Mouse (Mus musculus) bone marrow macrophage, adult 2 months (primary cell): Measurements from ENCODE around the gene Mical3. TPM values are rescaled to one million over a fixed set of nuclear protein-coding genes. Genes with fewer than 3 reads are reported as not detected.
A peak's percentile ranks its signal among the peaks of the same experiment; 100 is the strongest.

Experiments
- H3K27ac ChIP-seq: 2 replicates; pipeline ENCODE4 v1.5.1; 2012; ENCODE audit warnings: low read depth, low read length; ENCODE audit not compliant: insufficient read depth
- H3K4me1 ChIP-seq: 2 replicates; pipeline ENCODE4 v1.6.1; 2012; ENCODE audit warnings: low read length; ENCODE audit not compliant: control insufficient read depth, insufficient read depth
- H3K4me3 ChIP-seq: 2 replicates; pipeline ENCODE4 v1.5.1; 2012; ENCODE audit warnings: mild to moderate bottlenecking, low read length, moderate library complexity; ENCODE audit not compliant: insufficient read depth
- CTCF ChIP-seq: IDR thresholded peaks from 2 replicates; pipeline ENCODE4 v1.5.1; 2012; ENCODE audit warnings: low read depth, mild to moderate bottlenecking, low read length, moderate library complexity
- POLR2A ChIP-seq: IDR thresholded peaks from 2 replicates; pipeline ENCODE4 v1.6.1; 2012; ENCODE audit warnings: mild to moderate bottlenecking, low read depth, low read length, borderline replicate concordance
- polyA plus RNA-seq: library from polyadenylated mRNA; stranded (reverse); fragments of >200 nt; gene quantifications from 2 replicates; pipeline ENCODE4 v1.2.4, GENCODE M21; 2012; ENCODE audit not compliant: missing spikeins, insufficient read depth, insufficient read length

Mical3 gene
- polyA plus RNA-seq, 1 experiment = 4.1 TPM

GRCm38 (mm10) chr6:120956259-120957161, 174.3 kb downstream of the Mical3 start:
- Histone ChIP-seq H3K4me1 (peaks cover 52% of the 10 kb centered on the region), H3K4me3 (no peak overlapping the region), H3K27ac (peak overlapping the region; percentile 76)
- TF ChIP-seq POLR2A = no peak
- TF ChIP-seq CTCF = no peak

GRCm38 (mm10) chr6:120955215-120955614, 175.6 kb downstream of the Mical3 start:
- TF ChIP-seq POLR2A = no peak
- Histone ChIP-seq H3K27ac (peak overlapping the region; percentile 90), H3K4me3 (no peak overlapping the region), H3K4me1 (peaks cover 53% of the 10 kb centered on the region)

- TF ChIP-seq POLR2A = no peak
- no peak for TF ChIP-seq CTCF
- H3K27ac ChIP-seq = peak overlapping the region; percentile 90
- H3K4me1 ChIP-seq = peaks cover 51% of the 10 kb centered on the region
- H3K4me3 ChIP-seq = no peak overlapping the region
Observed at GRCm38 (mm10) chr6:120954241-120954640, 176.6 kb downstream of the Mical3 start.

GRCm38 (mm10) chr6:120952475-120952874, 178.3 kb downstream of the Mical3 start:
- TF ChIP-seq POLR2A (no peak), CTCF (no peak)
- H3K4me3 ChIP-seq = no peak overlapping the region
- H3K27ac ChIP-seq = no peak overlapping the region
- peaks cover 44% of the 10 kb centered on the region for H3K4me1 ChIP-seq

- H3K4me3 ChIP-seq = no peak overlapping the region
- TF ChIP-seq CTCF (no peak), POLR2A (no peak)
- H3K4me1 ChIP-seq = peaks cover 34% of the 10 kb centered on the region
- H3K27ac ChIP-seq = no peak overlapping the region
Observed at GRCm38 (mm10) chr6:120951311-120951710, 179.5 kb downstream of the Mical3 start.

DNA sequence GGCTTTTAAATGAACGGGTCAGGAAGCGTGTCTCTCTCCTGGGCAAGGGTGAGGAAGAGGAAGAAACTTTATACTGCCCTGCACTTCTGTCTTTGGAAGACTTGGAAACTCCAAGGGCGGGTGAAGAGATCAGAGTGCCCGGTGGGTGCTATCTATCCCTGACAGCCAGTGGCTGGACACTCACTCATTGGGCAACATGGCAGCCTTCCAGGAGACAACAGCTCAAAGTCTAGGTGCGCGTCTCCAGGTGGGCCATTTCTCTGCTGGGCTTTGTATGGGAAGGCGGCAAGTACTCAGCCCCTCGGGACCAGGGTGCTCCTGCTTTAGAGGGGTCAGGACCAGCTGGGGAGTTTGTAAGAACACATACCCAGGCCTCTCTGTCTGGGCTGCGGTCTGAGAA, 185.3 kb downstream of the Mical3 start:
- TF ChIP-seq POLR2A (no peak), CTCF (no peak)

GRCm38 (mm10) chr6:120943964-120944363, 186.8 kb downstream of the Mical3 start:
- H3K4me1 ChIP-seq = peaks cover 9% of the 10 kb centered on the region
- TF ChIP-seq CTCF (no peak), POLR2A (no peak)
- H3K4me3 ChIP-seq = no peak overlapping the region
- H3K27ac ChIP-seq = no peak overlapping the region

More for the DNA sequence above, 185.3 kb downstream of the Mical3 start:
- H3K4me1 ChIP-seq = peaks cover 9% of the 10 kb centered on the region
- H3K27ac ChIP-seq = no peak overlapping the region
- H3K4me3 ChIP-seq = no peak overlapping the region

DNA sequence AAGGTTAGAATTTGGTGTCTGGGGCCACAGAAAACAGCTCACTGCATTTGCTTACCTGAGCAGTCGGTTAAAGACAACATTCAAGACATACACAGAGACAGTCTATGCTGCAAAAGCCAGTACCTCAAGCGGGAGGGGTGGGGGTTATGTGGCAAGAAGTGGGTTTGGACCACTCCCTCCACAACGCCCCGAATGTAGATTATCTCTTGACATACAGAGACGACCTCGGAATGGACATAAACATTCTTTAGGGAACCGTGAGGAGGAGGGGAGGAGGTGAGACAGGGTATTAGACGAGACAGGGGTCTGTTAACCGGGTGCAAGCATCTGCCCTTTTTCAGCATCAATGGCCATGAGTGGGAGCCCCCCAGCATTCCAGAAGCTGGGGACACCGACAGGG, 187.2 kb downstream of the Mical3 start:
- Histone ChIP-seq H3K4me3 (no peak overlapping the region), H3K27ac (no peak overlapping the region), H3K4me1 (peaks cover 9% of the 10 kb centered on the region)
- TF ChIP-seq POLR2A (no peak), CTCF (no peak)

GRCm38 (mm10) chr6:120943079-120943478, 187.7 kb downstream of the Mical3 start:
- Histone ChIP-seq H3K4me1 (peaks cover 9% of the 10 kb centered on the region), H3K27ac (no peak overlapping the region), H3K4me3 (no peak overlapping the region)
- TF ChIP-seq CTCF = no peak
- TF ChIP-seq POLR2A = no peak

DNA sequence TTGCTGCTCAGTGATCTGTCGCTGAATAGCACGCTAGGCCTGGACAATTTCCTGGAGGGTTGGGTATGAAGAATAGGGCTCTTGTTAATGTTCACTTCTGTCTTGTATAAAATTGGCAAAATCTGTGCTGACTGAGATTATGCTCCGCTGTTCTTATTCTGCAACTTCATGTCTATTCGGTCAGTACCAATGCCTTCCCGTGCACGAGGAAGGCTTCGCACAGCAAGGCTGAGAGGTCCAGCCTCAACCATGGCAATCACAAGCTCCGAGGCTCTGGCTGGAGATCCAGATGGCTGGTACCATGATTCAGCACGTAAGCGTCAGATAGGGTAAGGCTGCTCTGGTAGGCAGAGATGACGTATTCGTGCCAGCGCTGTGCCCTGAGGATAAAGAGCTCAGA, 189.2 kb downstream of the Mical3 start:
- Histone ChIP-seq H3K4me1 (peaks cover 16% of the 10 kb centered on the region), H3K27ac (no peak overlapping the region), H3K4me3 (no peak overlapping the region)
- TF ChIP-seq CTCF = no peak
- TF ChIP-seq POLR2A = no peak

GRCm38 (mm10) chr6:120941084-120941481, 189.7 kb downstream of the Mical3 start:
- no peak for TF ChIP-seq POLR2A
- TF ChIP-seq CTCF = no peak

More at GRCm38 (mm10) chr6:120941084-120941481, 189.7 kb downstream of the Mical3 start:
- Histone ChIP-seq H3K4me3 (no peak overlapping the region), H3K27ac (no peak overlapping the region), H3K4me1 (peaks cover 16% of the 10 kb centered on the region)
